Mouse (Mus musculus) olfactory bulb, adult 2 months (tissue): ENCODE measurements around the gene Cadm2.

Source experiments
- CTCF ChIP-seq: fragments of 200-500 bp; IDR thresholded peaks from 2 replicates; pipeline ENCODE4 v1.5.1; 2012; ENCODE audit warnings: low read depth, mild to moderate bottlenecking, low read length, moderate library complexity; ENCODE audit not compliant: insufficient read depth
- POLR2A ChIP-seq: fragments of 200-500 bp; IDR thresholded peaks from 2 replicates; pipeline ENCODE4 v1.6.1; 2012; ENCODE audit warnings: mild to moderate bottlenecking, low read depth, low read length, moderate library complexity; ENCODE audit not compliant: insufficient read depth

DNA sequence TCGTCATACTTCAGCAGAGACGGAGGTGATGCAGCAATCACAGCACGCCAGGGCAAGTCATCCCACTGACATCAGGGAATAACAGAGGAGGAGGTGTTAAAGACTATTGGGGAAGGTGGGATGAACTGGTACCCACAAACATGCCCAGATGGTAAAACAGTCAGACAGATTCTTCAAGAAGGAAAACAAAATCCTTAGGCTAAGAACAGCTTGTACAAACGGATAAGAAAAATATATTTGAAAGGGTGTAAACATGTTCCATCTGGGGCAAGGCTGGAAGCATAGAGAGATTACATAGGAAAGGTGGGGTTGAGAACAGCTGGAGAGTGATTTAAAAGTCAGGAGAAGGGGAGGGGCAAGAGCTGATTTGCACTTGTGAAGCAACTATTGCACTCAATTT lies 619.0 kb downstream of the Cadm2 start:
- no peak for TF ChIP-seq CTCF
- TF ChIP-seq POLR2A, result no peak
